8 mouse cellular contexts compared by ENCODE assay signal in the genomic region with DNA sequence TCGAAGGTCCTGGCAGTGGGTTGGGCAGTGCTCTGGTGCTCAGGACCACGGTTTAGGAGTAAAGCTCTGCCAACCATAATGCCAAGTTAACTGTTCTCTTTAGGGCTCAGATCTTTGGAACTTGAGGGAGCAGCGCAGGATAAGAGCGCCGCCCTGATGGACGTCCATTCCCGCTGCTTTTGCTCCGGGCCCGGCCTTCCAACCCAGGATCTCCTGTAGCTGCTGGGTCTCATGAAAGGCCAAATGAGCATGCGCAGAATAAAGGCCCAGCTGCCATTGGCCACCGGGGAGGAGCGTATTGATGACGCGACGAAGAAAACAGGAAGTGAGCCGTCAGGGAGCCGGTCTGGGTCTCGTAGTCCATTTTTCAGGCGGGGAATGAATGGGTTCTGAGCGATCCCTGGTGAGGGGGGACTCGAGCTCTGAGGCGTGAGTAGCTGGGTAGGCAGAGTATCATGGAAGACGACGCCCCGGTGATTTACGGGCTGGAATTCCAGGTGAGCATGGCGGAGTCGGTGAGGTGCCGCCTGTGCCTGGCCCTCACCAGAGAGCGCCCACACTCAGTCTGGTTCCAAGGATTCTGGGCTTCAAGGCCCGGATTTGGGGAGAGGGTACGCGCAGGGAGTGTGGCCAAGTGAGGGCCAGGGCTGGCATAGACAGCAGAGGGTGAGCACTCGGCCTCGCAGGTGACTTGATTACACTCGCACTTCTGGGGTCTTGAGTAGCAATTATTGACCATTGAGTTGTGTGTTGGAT. TPM values are rescaled to one million over a fixed set of nuclear protein-coding genes. Genes with fewer than 3 reads are reported as not detected.
DNase-seq lines count a peak whose midpoint lies in the region; ATAC-seq and TF ChIP-seq lines count a peak whose summit lies in the region.

Gene Eipr1 (plus strand): TSS at position 296 of the 756 bp plus-strand sequence.

- H3K27me3 ChIP-seq in embryonic facial prominence, embryonic 13.5 days: no peaks in the 10 kb centered on the region
- H3K27me3 ChIP-seq in kidney, adult 2 months (replicated peaks; ENCODE audit: control insufficient read depth, insufficient read depth, low read length): no peaks in the 10 kb centered on the region
- no peaks in the 10 kb centered on the region for H3K27me3 ChIP-seq in limb, embryonic 12.5 days
- H3K27me3 ChIP-seq in midbrain, embryonic 15.5 days (replicated peaks): no peaks in the 10 kb centered on the region
- H3K27me3 ChIP-seq in spleen, adult 2 months (ENCODE audit: control insufficient read depth, insufficient read depth, low read length): no peaks in the 10 kb centered on the region

- DNase-seq in 3134 (ENCODE audit: extremely low read depth, insufficient read length, low spot score): peak; percentile 79
- DNase-seq in adrenal gland, postnatal 36 days: peak; percentile 90
- DNase-seq in heart, adult 18-20 months: peak; percentile 92 to 96
- peak; percentile 97 for DNase-seq in kidney, adult 2 months
- peak; percentile 84 to 91 for DNase-seq in spleen, adult 2 months (ENCODE audit: low read depth in 1 of 2, low spot score in 2 of 2)

- WGBS in embryonic facial prominence, embryonic 13.5 days: 5% methylated on average over 36 of the region's 36 CpGs
- 3% methylated on average over 36 of the region's 36 CpGs for WGBS in kidney, adult 2 months
- 5% methylated on average over 36 of the region's 36 CpGs for WGBS in limb, embryonic 12.5 days
- 5% methylated on average over 36 of the region's 36 CpGs for WGBS in midbrain, embryonic 15.5 days
- WGBS in spleen, adult 2 months: 4% methylated on average over 36 of the region's 36 CpGs

- H3K9ac ChIP-seq in embryonic facial prominence, embryonic 13.5 days: peak within 1 kb of the TSS; percentile 82
- H3K9ac ChIP-seq in limb, embryonic 12.5 days (replicated peaks): peak within 1 kb of the TSS; percentile 68
- peak within 1 kb of the TSS; percentile 53 for H3K9ac ChIP-seq in midbrain, embryonic 15.5 days

- H3K27ac ChIP-seq in embryonic facial prominence, embryonic 13.5 days: no peak within 1 kb of the TSS
- H3K27ac ChIP-seq in kidney, adult 2 months (ENCODE audit: insufficient read depth, low read depth, low read length): peak within 1 kb of the TSS; percentile 44; the same call in 1 of the 2 replicates
- no peak within 1 kb of the TSS for H3K27ac ChIP-seq in limb, embryonic 12.5 days
- H3K27ac ChIP-seq in midbrain, embryonic 15.5 days: peak within 1 kb of the TSS; percentile 75
- peak within 1 kb of the TSS; percentile 32; the same call in 1 of the 2 replicates for H3K27ac ChIP-seq in spleen, adult 2 months (ENCODE audit: insufficient read depth, low read length)

- H3K9me3 ChIP-seq in embryonic facial prominence, embryonic 13.5 days: no peaks in the 10 kb centered on the region
- no peaks in the 10 kb centered on the region for H3K9me3 ChIP-seq in limb, embryonic 12.5 days
- H3K9me3 ChIP-seq in midbrain, embryonic 15.5 days: no peaks in the 10 kb centered on the region

- TF ChIP-seq POLR2A in kidney, adult 2 months (IDR thresholded peaks at IDR 0.05; ENCODE audit: low read depth, low read length): peak; percentile 26
- peak; percentile 26; the same call in 1 of the 2 replicates for TF ChIP-seq POLR2A in spleen, adult 2 months (IDR thresholded peaks at IDR 0.05; ENCODE audit: low read depth, low read length)

- ATAC-seq in embryonic facial prominence, embryonic 13.5 days (ENCODE audit: insufficient number of reproducible peaks, insufficient read depth, low FRiP score, low TSS enrichment, low read depth): peak; percentile 74
- ATAC-seq in limb, embryonic 12.5 days (ENCODE audit: insufficient number of reproducible peaks, insufficient read depth, low FRiP score, low TSS enrichment, low read depth): peak; percentile 52; the same call in 1 of the 2 replicates
- peak; percentile 86 for ATAC-seq in midbrain, embryonic 15.5 days (replicated peaks)

- H3K36me3 ChIP-seq in embryonic facial prominence, embryonic 13.5 days: peaks cover 7% of the 10 kb centered on the region
- H3K36me3 ChIP-seq in kidney, adult 2 months (ENCODE audit: control insufficient read depth, insufficient read depth, low read length): no peaks in the 10 kb centered on the region
- peaks cover 7% of the 10 kb centered on the region for H3K36me3 ChIP-seq in limb, embryonic 12.5 days
- 0 out of 2 replicates have a peak, but pooled peaks cover 6% of the 10 kb centered on the region for H3K36me3 ChIP-seq in midbrain, embryonic 15.5 days (replicated peaks)
- H3K36me3 ChIP-seq in spleen, adult 2 months (ENCODE audit: control insufficient read depth, insufficient read depth, low read length): peaks cover 4% of the 10 kb centered on the region

- H3K4me3 ChIP-seq in embryonic facial prominence, embryonic 13.5 days: peak within 1 kb of the TSS; percentile 84
- H3K4me3 ChIP-seq in kidney, adult 2 months (ENCODE audit: insufficient read depth, low read depth, low read length): peak within 1 kb of the TSS; percentile 95
- peak within 1 kb of the TSS; percentile 76 for H3K4me3 ChIP-seq in limb, embryonic 12.5 days (replicated peaks)
- peak within 1 kb of the TSS; percentile 89 for H3K4me3 ChIP-seq in midbrain, embryonic 15.5 days
- peak within 1 kb of the TSS; percentile 76 for H3K4me3 ChIP-seq in spleen, adult 2 months (ENCODE audit: extremely low read depth, insufficient read depth, insufficient read length)

- TF ChIP-seq CTCF in kidney, adult 2 months (conservative IDR thresholded peaks at IDR 0.05; ENCODE audit: insufficient read depth, insufficient read length, low read depth, low read length): no peak
- no peak for TF ChIP-seq CTCF in spleen, adult 2 months (IDR thresholded peaks at IDR 0.05; ENCODE audit: extremely low read depth, insufficient read depth, insufficient read length, insufficient replicate concordance)

- peaks cover 11% of the 10 kb centered on the region for H3K4me1 ChIP-seq in embryonic facial prominence, embryonic 13.5 days
- peaks cover 10% of the 10 kb centered on the region; the same call in 1 of the 2 replicates for H3K4me1 ChIP-seq in kidney, adult 2 months (ENCODE audit: control insufficient read depth, insufficient read depth, low read length)
- H3K4me1 ChIP-seq in limb, embryonic 12.5 days (replicated peaks): peaks cover 20% of the 10 kb centered on the region
- peaks cover 41% of the 10 kb centered on the region for H3K4me1 ChIP-seq in midbrain, embryonic 15.5 days
- peaks cover 5% of the 10 kb centered on the region; the same call in 1 of the 2 replicates for H3K4me1 ChIP-seq in spleen, adult 2 months (ENCODE audit: control insufficient read depth, insufficient read depth, insufficient read length)

- H3K4me2 ChIP-seq in embryonic facial prominence, embryonic 13.5 days: peak within 1 kb of the TSS; percentile 91
- peak within 1 kb of the TSS; percentile 96 for H3K4me2 ChIP-seq in limb, embryonic 12.5 days
- H3K4me2 ChIP-seq in midbrain, embryonic 15.5 days: peak within 1 kb of the TSS; percentile 90

RNA-seq across cellular contexts. Expression of gene Eipr1, which starts in this region (rescaled TPM):
- 10 to 100 TPM; 16.7 to 20.2 TPM for total RNA-seq in adrenal gland, postnatal 36 days (2021)
- 31.3 and 35.0 TPM in 2 replicates for polyA plus RNA-seq in embryonic facial prominence, embryonic 13.5 days (2015; fragmentation: Nextera tagmentation; extraction: Ambion mirVana)
- 1 to 10 TPM; 8.6 to 8.8 TPM for total RNA-seq in heart, adult 18-20 months (2021)
- 25.9 and 29.4 TPM in 2 replicates for polyA plus RNA-seq in kidney, adult 2 months (2012; rRNA removed)
- polyA plus RNA-seq in limb, embryonic 12.5 days (2016; fragmentation: Nextera tagmentation; extraction: Ambion mirVana): 33.7 and 35.5 TPM in 2 replicates
- 79.2 and 85.6 TPM in 2 replicates for polyA plus RNA-seq in midbrain, embryonic 15.5 days (2015; fragmentation: Nextera tagmentation; extraction: Ambion mirVana)
- 28.5 and 29.8 TPM in 2 replicates for polyA plus RNA-seq in spleen, adult 2 months (2012; rRNA removed)

Comparison
In these comparisons a context has a peak if more than half of its experiments do, and no peak if none do; other contexts are left out.
1. H3K27ac ChIP-seq: peak in kidney, adult 2 months (single experiment), midbrain, embryonic 15.5 days (single experiment) and spleen, adult 2 months (single experiment); none in embryonic facial prominence, embryonic 13.5 days (single experiment) and limb, embryonic 12.5 days (single experiment).
2. Peak in every context shown above with its lines, with median percentiles within 50 percentile points of each other: DNase-seq, ATAC-seq, H3K4me2 ChIP-seq, H3K4me3 ChIP-seq and H3K9ac ChIP-seq.